Comparison of ENCODE assay signal across 9 mouse cellular contexts in the genomic region with DNA sequence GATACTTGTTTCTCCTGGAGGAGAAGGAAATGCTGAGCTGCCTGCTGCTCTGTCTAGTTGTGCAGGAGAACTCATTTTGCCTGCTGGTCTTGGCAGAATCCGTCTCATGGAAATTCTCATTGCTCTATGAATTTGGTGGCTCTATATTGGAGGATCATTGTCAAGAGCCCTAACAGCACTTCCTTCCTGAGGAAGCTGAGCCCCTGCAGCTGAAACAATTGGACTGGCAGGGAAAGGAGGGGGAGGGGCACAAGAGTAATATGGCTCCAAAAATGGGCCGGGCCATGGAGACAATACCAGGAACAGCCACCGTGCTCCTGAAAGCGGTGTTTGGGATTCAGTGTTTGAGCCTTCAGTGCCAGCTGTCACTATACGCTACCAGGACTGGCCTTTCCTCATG. TPM values are rescaled to one million over a fixed set of nuclear protein-coding genes. Genes with fewer than 3 reads are reported as not detected.
DNase-seq lines count a peak whose midpoint lies in the region; ATAC-seq and TF ChIP-seq lines count a peak whose summit lies in the region.
"Had no signal": no experiment of that assay in that cellular context is flagged by ENCODE, and none has a peak within 500 bp of the region (broad histone marks: within the 10 kb centered on the region; RNA-seq: fewer than 3 reads in every experiment).

No protein-coding gene starts in this region.

- no peak overlapping the region for H3K27ac ChIP-seq in neural tube, embryonic 11.5 days (ENCODE audit: low read depth, low read length)
- no peak overlapping the region for H3K27ac ChIP-seq in neural tube, embryonic 15.5 days (replicated peaks)
- peak overlapping the region; percentile 82 for H3K27ac ChIP-seq in heart, embryonic 16.5 days (ENCODE audit: low read length)
- peak overlapping the region; percentile 56; the same call in 1 of the 2 replicates for H3K27ac ChIP-seq in limb, embryonic 12.5 days
- no peak overlapping the region; the same call in 1 of the 2 replicates for H3K27ac ChIP-seq in stomach, postnatal 0 days (replicated peaks)
- H3K27ac ChIP-seq in midbrain, embryonic 10.5 days (replicated peaks), result no peak overlapping the region; the same call in 1 of the 2 replicates
- H3K27ac ChIP-seq: midbrain, embryonic 12.5 days had no signal

- TF ChIP-seq EP300 in stomach, postnatal 0 days (optimal IDR thresholded peaks at IDR 0.05), result no peak

- no peaks in the 10 kb centered on the region for H3K27me3 ChIP-seq in neural tube, embryonic 11.5 days (ENCODE audit: control insufficient read depth, insufficient read depth, low read length)
- 0 out of 2 replicates have a peak, but pooled peaks cover 3% of the 10 kb centered on the region for H3K27me3 ChIP-seq in neural tube, embryonic 15.5 days (replicated peaks)
- no peaks in the 10 kb centered on the region for H3K27me3 ChIP-seq in heart, embryonic 16.5 days (ENCODE audit: control insufficient read depth, insufficient read depth, low read length)
- no peaks in the 10 kb centered on the region for H3K27me3 ChIP-seq in limb, embryonic 12.5 days
- H3K27me3 ChIP-seq in stomach, postnatal 0 days (ENCODE audit: control insufficient read depth, insufficient read depth, low read length), result no peaks in the 10 kb centered on the region
- H3K27me3 ChIP-seq in midbrain, embryonic 10.5 days (ENCODE audit: low read depth, poor library complexity, severe bottlenecking), result no peaks in the 10 kb centered on the region

- 0 out of 2 replicates have a peak, but pooled peaks have one; percentile 17 for TF ChIP-seq CTCF in stomach, postnatal 0 days (IDR thresholded peaks at IDR 0.05; ENCODE audit: low read depth)

- H3K4me2 ChIP-seq in neural tube, embryonic 11.5 days (ENCODE audit: low read depth), result no peak overlapping the region
- no peak overlapping the region for H3K4me2 ChIP-seq in neural tube, embryonic 15.5 days
- H3K4me2 ChIP-seq in heart, embryonic 16.5 days (ENCODE audit: low read depth, low read length), result no peak overlapping the region
- no peak overlapping the region for H3K4me2 ChIP-seq in limb, embryonic 12.5 days
- H3K4me2 ChIP-seq in stomach, postnatal 0 days (replicated peaks; ENCODE audit: low read depth), result no peak overlapping the region
- H3K4me2 ChIP-seq: midbrain, embryonic 12.5 days had no signal

- no peaks in the 10 kb centered on the region for H3K36me3 ChIP-seq in neural tube, embryonic 11.5 days (ENCODE audit: control insufficient read depth, insufficient read depth, low read length)
- no peaks in the 10 kb centered on the region for H3K36me3 ChIP-seq in neural tube, embryonic 15.5 days
- H3K36me3 ChIP-seq in heart, embryonic 16.5 days (ENCODE audit: control insufficient read depth, insufficient read depth), result peaks cover 5% of the 10 kb centered on the region; the same call in 1 of the 2 replicates
- no peaks in the 10 kb centered on the region for H3K36me3 ChIP-seq in limb, embryonic 12.5 days
- H3K36me3 ChIP-seq in stomach, postnatal 0 days (ENCODE audit: control insufficient read depth, insufficient read depth, low read length), result no peaks in the 10 kb centered on the region
- H3K36me3 ChIP-seq in midbrain, embryonic 10.5 days, result no peaks in the 10 kb centered on the region
- H3K36me3 ChIP-seq: midbrain, embryonic 12.5 days had no signal

- 65% methylated on average over 5 of the region's 5 CpGs for WGBS in neural tube, embryonic 11.5 days
- 64% methylated on average over 5 of the region's 5 CpGs for WGBS in neural tube, embryonic 15.5 days
- 55% methylated on average over 5 of the region's 5 CpGs for WGBS in heart, embryonic 16.5 days
- WGBS in limb, embryonic 12.5 days, result 86% methylated on average over 5 of the region's 5 CpGs
- 76% methylated on average over 5 of the region's 5 CpGs for WGBS in stomach, postnatal 0 days
- WGBS in midbrain, embryonic 10.5 days, result 85% methylated on average over 5 of the region's 5 CpGs

- no peaks in the 10 kb centered on the region for H3K9me3 ChIP-seq in neural tube, embryonic 11.5 days (ENCODE audit: control insufficient read depth, low read length)
- no peaks in the 10 kb centered on the region for H3K9me3 ChIP-seq in neural tube, embryonic 15.5 days (replicated peaks)
- peaks cover 4% of the 10 kb centered on the region for H3K9me3 ChIP-seq in heart, embryonic 16.5 days (replicated peaks; ENCODE audit: control insufficient read depth, low read length)
- H3K9me3 ChIP-seq in limb, embryonic 12.5 days, result no peaks in the 10 kb centered on the region
- no peaks in the 10 kb centered on the region for H3K9me3 ChIP-seq in stomach, postnatal 0 days (ENCODE audit: control insufficient read depth, low read length)
- H3K9me3 ChIP-seq in midbrain, embryonic 10.5 days (replicated peaks), result 0 out of 2 replicates have a peak, but pooled peaks cover 3% of the 10 kb centered on the region
- H3K9me3 ChIP-seq: midbrain, embryonic 12.5 days had no signal

- H3K4me1 ChIP-seq in neural tube, embryonic 11.5 days (ENCODE audit: control insufficient read depth, insufficient read depth, low read length), result no peaks in the 10 kb centered on the region
- H3K4me1 ChIP-seq in neural tube, embryonic 15.5 days, result no peaks in the 10 kb centered on the region
- H3K4me1 ChIP-seq in heart, embryonic 16.5 days (ENCODE audit: control insufficient read depth, insufficient read depth, low read length), result no peaks in the 10 kb centered on the region
- H3K4me1 ChIP-seq in limb, embryonic 12.5 days (replicated peaks), result no peaks in the 10 kb centered on the region
- no peaks in the 10 kb centered on the region for H3K4me1 ChIP-seq in stomach, postnatal 0 days (replicated peaks; ENCODE audit: control insufficient read depth, insufficient read depth)
- peaks cover 3% of the 10 kb centered on the region; the same call in 1 of the 2 replicates for H3K4me1 ChIP-seq in midbrain, embryonic 10.5 days
- H3K4me1 ChIP-seq: midbrain, embryonic 12.5 days had no signal

- H3K9ac ChIP-seq in neural tube, embryonic 11.5 days (ENCODE audit: low read length), result no peak overlapping the region
- no peak overlapping the region for H3K9ac ChIP-seq in neural tube, embryonic 15.5 days (replicated peaks)
- no peak overlapping the region for H3K9ac ChIP-seq in heart, embryonic 16.5 days (ENCODE audit: low read length)
- H3K9ac ChIP-seq in limb, embryonic 12.5 days (replicated peaks), result no peak overlapping the region
- no peak overlapping the region for H3K9ac ChIP-seq in stomach, postnatal 0 days (ENCODE audit: low read length)
- H3K9ac ChIP-seq: midbrain, embryonic 12.5 days had no signal

- no peak for ATAC-seq in neural tube, embryonic 11.5 days (ENCODE audit: insufficient read depth, low FRiP score, low TSS enrichment)
- ATAC-seq in neural tube, embryonic 15.5 days (ENCODE audit: low FRiP score), result no peak
- ATAC-seq in heart, embryonic 16.5 days (replicated peaks; ENCODE audit: extremely low read depth, insufficient read depth, low FRiP score), result peak; percentile 67
- no peak for ATAC-seq in limb, embryonic 12.5 days (ENCODE audit: insufficient number of reproducible peaks, insufficient read depth, low FRiP score, low TSS enrichment, low read depth)
- peak; percentile 11; the same call in 1 of the 2 replicates for ATAC-seq in stomach, postnatal 0 days (ENCODE audit: low FRiP score, low TSS enrichment)

- no peak overlapping the region for H3K4me3 ChIP-seq in neural tube, embryonic 11.5 days (ENCODE audit: low read depth, low read length)
- H3K4me3 ChIP-seq in neural tube, embryonic 15.5 days (replicated peaks), result no peak overlapping the region
- no peak overlapping the region for H3K4me3 ChIP-seq in heart, embryonic 16.5 days (ENCODE audit: low read length)
- no peak overlapping the region for H3K4me3 ChIP-seq in limb, embryonic 12.5 days (replicated peaks)
- H3K4me3 ChIP-seq in stomach, postnatal 0 days (ENCODE audit: low read depth, low read length), result no peak overlapping the region
- no peak overlapping the region for H3K4me3 ChIP-seq in midbrain, embryonic 10.5 days
- H3K4me3 ChIP-seq: midbrain, embryonic 12.5 days had no signal

- peak; percentile 20 for DNase-seq in neural tube, embryonic 11.5 days (ENCODE audit: low spot score)
- no peak for DNase-seq in stomach, postnatal 0 days (ENCODE audit: low spot score)
- DNase-seq in adipocyte (ENCODE audit: low spot score), result no peak
- no peak for DNase-seq in urinary bladder, adult 18-20 months (ENCODE audit: low spot score in 2 of 2)
- no peak for DNase-seq in midbrain, embryonic 10.5 days (ENCODE audit: low spot score)

RNA-seq across cellular contexts. Expression of gene She, which starts 22.6 kb away (rescaled TPM):
- polyA plus RNA-seq in neural tube, embryonic 11.5 days (2014; fragmentation: Nextera tagmentation; extraction: Ambion mirVana), result 2.5 and 3.4 TPM in 2 replicates
- 1.4 and 2.0 TPM in 2 replicates for polyA plus RNA-seq in neural tube, embryonic 15.5 days (2015; fragmentation: Nextera tagmentation; extraction: Ambion mirVana)
- polyA plus RNA-seq in heart, embryonic 16.5 days (2015; fragmentation: Nextera tagmentation; extraction: Ambion mirVana), result 4.8 and 7.2 TPM in 2 replicates
- 3.5 and 3.7 TPM in 2 replicates for polyA plus RNA-seq in limb, embryonic 12.5 days (2016; fragmentation: Nextera tagmentation; extraction: Ambion mirVana)
- 1.4 and 1.5 TPM in 2 replicates for polyA plus RNA-seq in stomach, postnatal 0 days (2015; fragmentation: Nextera tagmentation; extraction: Ambion mirVana)
- polyA plus RNA-seq in midbrain, embryonic 10.5 days (2016; fragmentation: Nextera tagmentation; extraction: Ambion mirVana), result 2.0 and 2.1 TPM in 2 replicates

RNA-seq across cellular contexts. Expression of gene Il6ra, which starts 59.2 kb away (rescaled TPM):
- 0.08 and 0.34 TPM in 2 replicates for polyA plus RNA-seq in neural tube, embryonic 11.5 days (2014; fragmentation: Nextera tagmentation; extraction: Ambion mirVana)
- 1.2 and 1.5 TPM in 2 replicates for polyA plus RNA-seq in neural tube, embryonic 15.5 days (2015; fragmentation: Nextera tagmentation; extraction: Ambion mirVana)
- 1.1 TPM in 2 replicates for polyA plus RNA-seq in heart, embryonic 16.5 days (2015; fragmentation: Nextera tagmentation; extraction: Ambion mirVana)
- 0.83 and 0.84 TPM in 2 replicates for polyA plus RNA-seq in limb, embryonic 12.5 days (2016; fragmentation: Nextera tagmentation; extraction: Ambion mirVana)
- 4.3 and 4.5 TPM in 2 replicates for polyA plus RNA-seq in stomach, postnatal 0 days (2015; fragmentation: Nextera tagmentation; extraction: Ambion mirVana)
- polyA plus RNA-seq in midbrain, embryonic 10.5 days (2016; fragmentation: Nextera tagmentation; extraction: Ambion mirVana), result 0.39 and 0.52 TPM in 2 replicates

Comparison
In these comparisons a context has a peak if more than half of its experiments do, and no peak if none do; other contexts are left out.
1. ATAC-seq: peak in heart, embryonic 16.5 days (single experiment) and stomach, postnatal 0 days (single experiment); none in neural tube, embryonic 11.5 days (single experiment), neural tube, embryonic 15.5 days (single experiment) and limb, embryonic 12.5 days (single experiment).
2. H3K27ac ChIP-seq: peak in heart, embryonic 16.5 days (single experiment) and limb, embryonic 12.5 days (single experiment); none in neural tube, embryonic 11.5 days (single experiment), neural tube, embryonic 15.5 days (single experiment), stomach, postnatal 0 days (single experiment) and midbrain, embryonic 10.5 days (single experiment).